Mouse (Mus musculus) limb, embryonic 14.5 days (tissue): Measurements from ENCODE around the gene Gm11096. TPM values are rescaled to one million over a fixed set of nuclear protein-coding genes. Genes with fewer than 3 reads are reported as not detected.

ENCODE experiments used
- ATAC-seq: fragments of 200-750 bp; cut with Nextera tagmentation; 2 replicates; pipeline ENCODE4 v1.8.0; 2017; ENCODE audit warnings: low read depth, moderate number of reproducible peaks, moderate TSS enrichment; ENCODE audit not compliant: low FRiP score
- DNase-seq: peaks from one replicate; pipeline ENCODE4 v3.0.0-alpha.2; 2015; ENCODE audit warnings: low spot score
- H3K27ac ChIP-seq: fragments of 300-500 bp; sonication (generic); replicated peaks from 2 replicates; pipeline ENCODE4 v1.5.1; 2014; ENCODE audit warnings: low read depth, mild to moderate bottlenecking, low read length, moderate library complexity, mixed read lengths
- H3K27me3 ChIP-seq: fragments of 300-500 bp; sonication (generic); 2 replicates; pipeline ENCODE4 v1.6.1; 2014; ENCODE audit warnings: low read length, mixed read lengths; ENCODE audit not compliant: control insufficient read depth, insufficient read depth
- H3K36me3 ChIP-seq: fragments of 300-500 bp; sonication (generic); 2 replicates; pipeline ENCODE4 v1.6.1; 2014; ENCODE audit warnings: mild to moderate bottlenecking, low read length, moderate library complexity, mixed read lengths; ENCODE audit not compliant: control insufficient read depth, insufficient read depth
- H3K4me1 ChIP-seq: fragments of 300-500 bp; sonication (generic); 2 replicates; pipeline ENCODE4 v1.6.1; 2014; ENCODE audit warnings: antibody characterized with exemption, low read length, mixed read lengths; ENCODE audit not compliant: control insufficient read depth, insufficient read depth
- H3K4me2 ChIP-seq: fragments of 300-500 bp; sonication (generic); replicated peaks from 2 replicates; pipeline ENCODE4 v1.6.1; 2014; ENCODE audit warnings: low read depth, mild to moderate bottlenecking, low read length, moderate library complexity; ENCODE audit not compliant: severe bottlenecking
- H3K4me3 ChIP-seq: fragments of 300-500 bp; sonication (generic); replicated peaks from 2 replicates; pipeline ENCODE4 v1.5.1; 2014; ENCODE audit warnings: low read length
- H3K9ac ChIP-seq: fragments of 300-500 bp; sonication (generic); 2 replicates; pipeline ENCODE4 v1.6.1; 2014; ENCODE audit warnings: mild to moderate bottlenecking, low read depth, low read length, moderate library complexity; ENCODE audit not compliant: severe bottlenecking
- H3K9me3 ChIP-seq: fragments of 300-500 bp; sonication (generic); 2 replicates; pipeline ENCODE4 v1.6.1; 2016; ENCODE audit warnings: low read length; ENCODE audit not compliant: control insufficient read depth
- POLR2A ChIP-seq: fragments of 200-500 bp; IDR thresholded peaks from 2 replicates; pipeline ENCODE4 v1.8.0; 2012; ENCODE audit warnings: inconsistent platforms, mild to moderate bottlenecking, moderate library complexity, borderline replicate concordance; ENCODE audit not compliant: insufficient read depth, insufficient read length; ENCODE audit errors: extremely low read depth
- WGBS: fragments of 180-500 bp; shearing (Covaris S2); extraction: QIAGEN DNeasy Blood & Tissue Kit; methylation state at CpG from one replicate; pipeline ENCODE4 v1.1.7; 2014; 5-methylcytosine and 5-hydroxymethylcytosine counted together
- polyA plus RNA-seq, 2 experiments: library from polyadenylated mRNA; depleted of rRNA in 1 of 2; stranded (reverse) in 1 of 2; unstranded in 1 of 2; fragments of >200 nt; fragmentation: Nextera tagmentation in 1 of 2; extraction: Ambion mirVana in 1 of 2; gene quantifications; 2 replicates each; pipeline versions ENCODE4 v1.2.1 to v1.2.3; 2012 to 2014

Gm11096 gene
- polyA plus RNA-seq (2012; rRNA removed) (not detected in 2 replicates), polyA plus RNA-seq (2014; fragmentation: Nextera tagmentation; extraction: Ambion mirVana) (not detected in 2 replicates)

GRCm38 (mm10) chr17:81441463-81441862, at the start of gene Gm11096:
Gene Gm11096 (plus strand): TSS chr17:81441763.
- no peaks in the 10 kb centered on the region for H3K4me1 ChIP-seq
- no peak within 1 kb of the TSS for H3K4me2 ChIP-seq
- no peak for DNase-seq
- H3K27me3 ChIP-seq: no peaks in the 10 kb centered on the region
- no peaks in the 10 kb centered on the region for H3K9me3 ChIP-seq
- H3K4me3 ChIP-seq: no peak within 1 kb of the TSS
- TF ChIP-seq POLR2A: no peak
- no peak within 1 kb of the TSS for H3K27ac ChIP-seq
- ATAC-seq: no peak
- no peak within 1 kb of the TSS for H3K9ac ChIP-seq
- H3K36me3 ChIP-seq: peaks cover 11% of the 10 kb centered on the region; the same call in 1 of the 2 replicates

DNA sequence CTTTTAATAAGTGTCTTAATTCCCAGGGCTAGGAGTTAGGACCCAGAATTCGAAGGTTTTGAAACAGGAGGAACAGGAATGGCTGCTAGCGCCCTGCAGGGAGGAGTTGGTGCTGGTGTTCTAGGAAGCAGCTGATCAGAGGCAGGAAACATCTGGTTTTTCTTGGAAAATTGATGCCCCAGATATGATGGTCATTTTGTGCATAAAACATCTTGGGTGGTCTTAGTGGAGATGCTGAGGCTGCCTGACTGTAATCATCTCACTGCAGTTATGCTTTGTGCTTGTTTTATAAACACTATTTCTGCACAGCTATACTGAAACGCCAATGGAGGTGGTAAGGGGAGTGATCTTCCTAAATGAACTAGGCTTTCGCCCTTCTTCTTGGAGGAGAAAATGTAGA, 48.5 kb upstream of the Gm11096 start:
- Histone ChIP-seq H3K27ac (no peak overlapping the region), H3K4me3 (no peak overlapping the region), H3K9me3 (no peaks in the 10 kb centered on the region), H3K27me3 (no peaks in the 10 kb centered on the region; the same call in 1 of the 2 replicates), H3K9ac (no peak overlapping the region), H3K36me3 (peaks cover 3% of the 10 kb centered on the region), H3K4me1 (0 out of 2 replicates have a peak, but pooled peaks cover 10% of the 10 kb centered on the region), H3K4me2 (no peak overlapping the region)
- TF ChIP-seq POLR2A: no peak
- ATAC-seq (no peak), DNase-seq (no peak)
- 28% methylated on average over 4 of the region's 4 CpGs for whole genome bisulfite sequencing

DNA sequence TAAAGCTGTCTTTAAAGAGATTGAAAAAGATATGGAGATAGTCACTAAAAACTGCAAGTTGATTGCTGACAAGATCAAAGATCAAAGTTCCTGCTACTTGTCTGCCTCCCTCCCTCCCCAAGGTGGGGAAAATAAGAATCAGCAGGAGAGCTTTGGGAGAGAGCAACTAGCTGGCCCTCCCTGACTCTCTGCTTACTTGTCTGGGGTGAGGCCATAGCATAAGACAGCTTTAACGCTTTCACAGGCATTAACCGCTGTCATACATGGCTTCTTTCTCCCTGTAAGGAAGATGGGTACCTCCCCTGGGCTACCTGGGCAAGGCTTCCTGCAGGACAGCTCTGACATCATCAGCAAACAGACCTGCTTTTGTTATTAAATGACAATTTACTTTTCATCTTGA, 47.4 kb upstream of the Gm11096 start:
- no peak for DNase-seq
- H3K9me3 ChIP-seq: no peaks in the 10 kb centered on the region
- no peaks in the 10 kb centered on the region; the same call in 1 of the 2 replicates for H3K27me3 ChIP-seq
- TF ChIP-seq POLR2A: no peak
- H3K4me3 ChIP-seq: no peak overlapping the region
- 33% methylated on average over 2 of the region's 2 CpGs for whole genome bisulfite sequencing
- ATAC-seq: no peak
- H3K36me3 ChIP-seq: no peaks in the 10 kb centered on the region
- H3K9ac ChIP-seq: no peak overlapping the region
- H3K4me1 ChIP-seq: 0 out of 2 replicates have a peak, but pooled peaks cover 10% of the 10 kb centered on the region
- no peak overlapping the region for H3K4me2 ChIP-seq
- no peak overlapping the region for H3K27ac ChIP-seq

DNA sequence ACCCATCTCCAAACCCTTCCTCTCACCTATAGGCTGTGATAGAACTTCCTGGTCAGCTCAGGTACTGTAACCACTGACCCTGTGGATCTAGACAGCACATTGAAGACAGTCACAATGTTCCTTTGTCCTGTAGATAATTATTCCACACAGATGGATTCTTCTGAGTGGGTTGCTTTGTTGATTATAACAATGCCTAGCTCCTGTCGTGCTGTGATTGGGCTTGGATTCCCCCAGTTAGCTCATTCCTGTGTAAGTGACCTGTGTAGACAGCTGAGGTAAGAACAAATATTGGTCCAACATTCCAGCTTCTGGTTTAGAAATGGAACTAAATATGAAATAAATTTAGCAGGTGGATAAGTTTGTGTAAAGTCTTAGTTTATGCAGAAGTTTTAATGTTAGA, 44.1 kb upstream of the Gm11096 start:
- Histone ChIP-seq H3K4me1 (0 out of 2 replicates have a peak, but pooled peaks cover 10% of the 10 kb centered on the region), H3K27me3 (no peaks in the 10 kb centered on the region; the same call in 1 of the 2 replicates), H3K36me3 (no peaks in the 10 kb centered on the region), H3K4me2 (no peak overlapping the region), H3K27ac (no peak overlapping the region), H3K4me3 (no peak overlapping the region), H3K9me3 (no peaks in the 10 kb centered on the region), H3K9ac (no peak overlapping the region)
- DNase-seq: no peak
- WGBS: 88% methylated on average over 1 of the region's 1 CpGs
- no peak for TF ChIP-seq POLR2A
- ATAC-seq: no peak

DNA sequence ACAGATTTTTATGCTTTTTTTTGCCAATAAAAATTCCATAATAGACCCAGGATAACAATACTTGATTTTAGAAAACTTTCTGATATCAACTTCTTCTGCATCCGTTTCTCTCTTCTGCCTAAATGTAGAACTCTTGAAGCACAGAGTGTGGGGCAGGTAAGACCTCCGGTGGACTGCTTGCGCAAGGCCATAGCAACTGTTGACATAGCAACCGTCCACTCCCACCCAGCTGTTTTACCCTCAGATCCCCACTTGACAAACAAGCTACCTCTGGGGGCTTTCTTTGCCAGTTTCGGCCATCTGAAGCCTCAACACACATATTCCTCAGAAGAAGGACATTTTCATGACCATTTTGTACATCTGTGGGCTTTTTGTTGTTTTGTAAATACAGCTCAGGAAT, 41.2 kb upstream of the Gm11096 start:
- 83% methylated on average over 5 of the region's 5 CpGs for WGBS
- no peak for TF ChIP-seq POLR2A
- Histone ChIP-seq H3K9ac (no peak overlapping the region), H3K4me2 (no peak overlapping the region), H3K4me3 (no peak overlapping the region), H3K27ac (no peak overlapping the region), H3K36me3 (no peaks in the 10 kb centered on the region), H3K4me1 (no peaks in the 10 kb centered on the region), H3K27me3 (no peaks in the 10 kb centered on the region), H3K9me3 (no peaks in the 10 kb centered on the region)
- no peak for DNase-seq
- no peak for ATAC-seq
